Mouse (Mus musculus): ENCODE data around the gene Gm28539.

Gm28539 gene

DNA sequence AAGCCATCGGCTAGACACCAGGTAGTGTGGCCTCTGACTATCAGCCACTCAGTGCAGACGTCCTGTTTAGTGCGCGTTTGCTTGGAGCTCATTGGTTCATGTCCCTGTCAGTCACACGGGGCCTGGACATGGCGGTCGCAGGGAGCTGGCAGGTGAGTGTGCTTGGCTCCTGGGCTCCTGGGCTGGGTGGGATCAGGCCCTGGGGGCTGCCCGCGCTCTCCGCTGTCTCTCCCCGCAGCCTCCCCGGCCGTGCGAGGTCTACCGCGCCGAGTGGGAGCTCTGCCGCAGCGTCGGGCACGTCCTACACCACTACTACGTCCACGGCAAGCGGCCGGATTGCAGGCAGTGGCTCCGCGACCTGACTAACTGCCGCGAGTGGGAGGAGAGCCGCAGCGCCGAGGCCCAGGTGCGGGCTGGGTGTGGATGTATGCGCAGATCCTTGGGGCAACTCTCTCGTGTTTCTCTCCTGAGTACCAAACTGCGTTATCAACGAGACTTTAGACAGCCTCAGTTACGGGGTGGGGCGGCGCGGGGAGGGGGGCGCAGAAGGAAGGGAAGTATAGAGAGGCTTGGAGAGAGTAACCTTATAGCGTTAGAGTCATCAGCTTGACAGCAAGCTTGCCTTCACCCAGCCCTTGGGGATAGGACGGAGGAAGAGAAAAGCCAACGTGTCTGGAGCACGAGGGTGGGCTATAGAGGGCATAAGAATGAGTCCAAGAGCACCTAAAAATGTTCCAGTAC lies at the start of gene Gm28539, which contains the start of gene 2510002D24Rik:
Gene Gm28539 (plus strand): TSS at position 117 of the 741 bp plus-strand sequence.
Gene 2510002D24Rik (plus strand): TSS at position 111 of the 741 bp plus-strand sequence.
- DNase-seq (ENCODE audit: low spot score in 2 of 2), result peak; percentile 90 to 93

- DNase-seq (ENCODE audit: low spot score in 2 of 2), result no peak
Observed at GRCm38 (mm10) chr16:18786652-18787051, 49.7 kb upstream of the Gm28539 start.

- peak in 1 of 2 experiments; percentile 53 for DNase-seq (ENCODE audit: low spot score in 2 of 2)
Observed at GRCm38 (mm10) chr16:18788627-18789406, 47.6 kb upstream of the Gm28539 start.

GRCm38 (mm10) chr16:18795223-18795899 lies 41.0 kb upstream of the Gm28539 start:
- DNase-seq (ENCODE audit: low spot score in 2 of 2), result no peak

GRCm38 (mm10) chr16:18796645-18797044 lies 39.7 kb upstream of the Gm28539 start:
- no peak for DNase-seq (ENCODE audit: low spot score in 2 of 2)

GRCm38 (mm10) chr16:18798151-18798550 lies 38.2 kb upstream of the Gm28539 start:
- no peak for DNase-seq (ENCODE audit: low spot score in 2 of 2)

DNA sequence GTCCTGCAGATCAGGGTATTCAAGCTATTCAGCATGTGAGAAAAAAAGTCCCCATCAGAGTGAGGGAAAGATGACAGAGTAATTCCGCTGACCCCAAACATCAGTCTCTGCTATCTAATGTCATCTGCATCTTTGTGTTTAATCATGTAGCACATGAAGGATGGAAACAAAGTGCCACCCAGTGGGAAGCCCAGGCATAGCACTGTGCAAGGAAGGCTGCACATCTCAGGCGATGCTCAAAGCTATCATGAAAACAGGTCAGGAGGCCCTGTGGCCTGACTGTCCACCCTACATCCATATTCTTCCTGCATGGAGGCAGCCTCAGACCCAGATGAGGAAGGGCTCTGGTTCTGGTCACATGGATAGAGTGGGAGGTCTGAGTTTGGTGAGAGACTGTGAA lies 37.5 kb upstream of the Gm28539 start:
- no peak for DNase-seq (ENCODE audit: low spot score in 2 of 2)

GRCm38 (mm10) chr16:18805746-18806145 lies 30.6 kb upstream of the Gm28539 start:
- no peak for DNase-seq (ENCODE audit: low spot score in 2 of 2)

DNA sequence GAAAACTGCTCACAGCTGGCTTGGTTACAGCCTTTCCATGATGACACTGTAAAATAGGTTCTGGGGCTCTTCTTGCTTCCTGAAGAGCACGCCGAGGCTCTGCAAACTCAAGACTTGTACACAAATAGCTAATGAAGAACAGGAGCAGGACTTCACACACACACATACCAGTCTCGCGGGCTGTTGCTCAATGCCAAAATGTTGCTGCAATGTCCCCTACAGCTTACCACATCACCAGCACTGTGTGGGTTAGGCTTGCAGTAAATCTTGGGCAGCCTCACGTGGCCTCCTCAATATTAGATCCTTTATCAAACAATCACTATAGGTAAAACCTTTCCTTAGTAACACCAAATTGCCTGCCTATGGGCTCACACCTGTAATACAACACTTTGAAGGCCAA lies 27.4 kb upstream of the Gm28539 start:
- peak in 1 of 2 experiments; percentile 23 for DNase-seq (ENCODE audit: low spot score in 2 of 2)

DNA sequence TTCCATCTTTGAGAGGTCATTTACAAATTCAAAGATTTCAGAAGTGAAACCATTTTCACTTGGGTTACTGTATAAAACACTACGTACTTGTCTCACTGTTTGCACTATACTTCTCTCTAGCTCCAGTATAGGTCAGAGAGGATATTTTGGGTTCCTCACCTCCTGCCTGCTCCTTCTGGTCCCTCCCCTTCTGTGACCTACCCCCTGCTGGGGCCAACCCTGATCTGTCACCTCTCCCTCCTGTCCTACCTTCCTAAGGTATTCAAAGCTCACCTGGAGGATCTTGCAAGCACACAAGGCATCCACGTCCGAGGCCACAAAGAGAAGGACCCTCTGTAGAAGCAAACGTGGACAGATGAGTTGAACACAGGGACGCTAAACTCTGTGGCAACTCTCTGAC lies 25.4 kb upstream of the Gm28539 start:
- DNase-seq (ENCODE audit: low spot score in 2 of 2), result peak in 1 of 2 experiments; percentile 38

GRCm38 (mm10) chr16:18811468-18812384 lies 24.7 kb upstream of the Gm28539 start, which contains the start of the genes Ufd1 and Cdc45:
Ufd1 (plus strand) TSS chr16:18811779.
Cdc45 (minus strand) TSS chr16:18811987.
- DNase-seq (ENCODE audit: low spot score in 2 of 2), result peak; percentile 84 to 91

DNA sequence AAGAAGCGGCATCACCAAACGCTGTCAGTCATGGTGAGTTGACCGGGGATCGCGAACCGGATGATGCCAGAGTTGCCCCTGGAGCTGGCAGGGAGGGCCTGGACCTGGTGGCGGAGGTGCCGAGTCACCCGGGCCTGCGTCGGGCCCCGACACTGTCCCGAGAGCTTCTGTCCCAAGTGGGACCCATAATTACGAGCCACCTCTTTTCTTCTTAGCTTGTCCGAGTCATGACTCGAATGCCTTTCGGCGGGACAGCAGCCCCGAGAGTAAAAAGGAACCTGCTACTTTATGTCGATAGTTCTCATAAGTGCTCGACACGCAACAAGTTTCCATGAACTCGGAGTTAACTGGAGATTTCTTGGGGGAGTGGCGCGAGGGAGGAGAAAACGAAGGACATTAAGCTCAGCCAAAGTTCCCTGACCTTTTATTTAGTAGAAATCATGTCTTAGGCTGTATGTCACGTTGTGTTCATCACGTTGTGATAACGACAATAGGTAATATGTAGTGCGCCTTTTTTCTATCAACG lies 23.9 kb upstream of the Gm28539 start:
- DNase-seq (ENCODE audit: low spot score in 2 of 2), result no peak

- DNase-seq (ENCODE audit: low spot score in 2 of 2), result no peak
Observed at GRCm38 (mm10) chr16:18822356-18822755, 14.0 kb upstream of the Gm28539 start.

GRCm38 (mm10) chr16:18822925-18823324 lies 13.5 kb upstream of the Gm28539 start:
- no peak for DNase-seq (ENCODE audit: low spot score in 2 of 2)

DNA sequence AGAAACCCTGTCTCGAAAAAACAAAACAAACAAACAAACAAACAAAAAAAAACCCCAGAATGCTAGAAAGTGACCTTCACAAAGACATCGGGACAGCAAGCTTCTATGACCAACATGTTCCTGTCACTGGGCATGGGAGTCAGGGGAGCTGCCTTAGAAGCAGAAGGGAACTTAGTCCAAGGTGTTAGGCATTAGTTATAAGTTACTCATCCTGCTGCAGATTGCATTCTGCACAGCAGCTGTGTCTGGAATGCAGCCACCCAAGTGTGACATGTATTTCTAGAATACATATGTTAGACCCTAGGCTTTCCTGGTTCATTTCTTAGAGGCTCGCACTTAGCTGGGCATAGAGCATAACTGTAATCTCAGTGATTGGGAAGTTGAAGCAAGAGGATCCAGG lies 7.8 kb upstream of the Gm28539 start:
- no peak for DNase-seq (ENCODE audit: low spot score in 2 of 2)

DNA sequence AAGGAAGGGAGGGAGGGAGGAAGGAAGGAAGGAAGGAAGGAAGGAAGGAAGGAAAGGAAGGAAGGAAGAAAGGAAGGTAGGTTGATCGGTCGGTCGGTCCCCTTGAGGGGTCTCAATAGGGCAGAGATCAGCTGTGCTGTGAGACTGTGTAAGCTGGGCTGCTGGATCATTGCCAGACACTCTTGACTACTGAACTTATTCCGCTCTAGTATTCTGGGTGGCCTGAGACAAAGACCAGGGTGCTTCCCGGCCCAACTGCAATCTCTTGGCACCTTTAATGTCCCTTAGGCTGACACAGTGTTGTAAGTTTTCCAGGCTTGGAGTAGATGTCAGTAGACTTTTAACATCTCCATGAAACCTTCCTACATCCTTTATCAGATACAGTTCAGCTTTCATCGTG lies 7.3 kb upstream of the Gm28539 start:
- no peak for DNase-seq (ENCODE audit: low spot score in 2 of 2)

DNA sequence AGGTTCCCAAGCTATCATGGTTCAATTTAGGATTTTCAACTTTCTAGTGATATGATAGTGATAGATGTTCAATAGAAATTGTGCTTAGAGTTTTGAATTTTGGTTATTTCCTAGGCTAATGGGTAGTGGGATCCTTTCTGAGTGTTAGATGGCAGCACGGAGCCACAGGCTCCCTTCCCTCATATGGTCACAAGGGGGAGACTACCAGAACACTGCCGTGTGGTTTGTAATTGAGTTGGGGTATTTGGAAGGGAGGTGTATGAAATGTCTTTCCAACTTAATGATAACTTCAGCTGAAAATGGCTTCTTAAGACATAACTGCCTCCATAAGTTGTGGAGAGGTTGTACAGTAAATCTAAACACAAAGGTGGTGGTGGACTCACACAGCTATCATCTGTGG lies 2.9 kb upstream of the Gm28539 start:
- DNase-seq (ENCODE audit: low spot score in 2 of 2), result no peak

DNA sequence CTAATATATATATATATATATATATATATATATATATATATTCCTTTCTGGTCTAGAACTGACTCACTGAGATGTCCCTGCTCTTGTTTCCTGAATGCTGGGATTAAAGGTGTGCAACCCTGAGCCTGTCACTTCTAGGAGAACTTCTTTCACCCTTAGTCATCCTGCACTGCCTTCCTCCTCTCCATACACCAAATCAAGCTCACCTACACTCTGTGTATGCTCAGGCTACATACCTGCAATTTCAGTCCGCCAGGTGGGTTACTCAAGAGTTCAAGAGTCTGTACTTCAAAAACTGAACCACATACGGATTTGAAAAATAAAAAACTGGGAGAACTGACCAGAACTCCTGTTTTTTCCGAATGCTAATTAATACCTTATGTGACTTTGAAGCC lies 314 bp upstream of the Gm28539 start:
- DNase-seq (ENCODE audit: low spot score in 2 of 2), result no peak

DNA sequence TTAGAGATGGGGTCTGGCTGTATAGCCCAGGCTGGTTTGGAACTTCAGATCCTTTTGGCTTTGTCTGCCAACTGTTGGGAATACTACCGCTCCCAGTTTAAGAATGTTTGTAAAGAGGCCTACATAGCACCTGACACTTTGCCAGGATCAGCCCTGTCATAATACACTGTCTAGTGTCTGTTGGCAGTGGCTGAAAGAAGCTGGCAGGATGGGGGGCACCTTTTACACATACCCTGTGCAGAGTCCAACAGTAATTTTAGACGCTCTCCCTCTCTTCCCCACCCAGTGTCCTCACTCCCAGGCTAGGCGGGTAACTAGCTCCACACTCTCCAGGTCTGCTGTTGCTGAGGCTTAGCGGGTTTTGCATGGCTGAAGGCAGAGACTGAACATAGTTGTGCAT lies 2.0 kb downstream of the Gm28539 start:
- DNase-seq (ENCODE audit: low spot score in 2 of 2), result no peak

- DNase-seq (ENCODE audit: low spot score in 2 of 2), result no peak
Observed at GRCm38 (mm10) chr16:18846301-18846820, 10.0 kb downstream of the Gm28539 start.
